Mouse (Mus musculus) E14TG2a.4 (cell line): ENCODE data around the gene Gps1.

Experiments
- CTCF ChIP-seq: conservative IDR thresholded peaks from 2 replicates; pipeline ENCODE4 v1.5.1; 2014; ENCODE audit warnings: low read length
- NANOG ChIP-seq: IDR thresholded peaks from 2 replicates; pipeline ENCODE4 v1.6.1; 2014; ENCODE audit warnings: borderline replicate concordance, low read length, mixed read lengths
- POU5F1 ChIP-seq: IDR thresholded peaks from 2 replicates; pipeline ENCODE4 v1.6.1; 2014; ENCODE audit warnings: low read length, borderline replicate concordance

- TF ChIP-seq CTCF: no peak
- no peak for TF ChIP-seq POU5F1
- no peak for TF ChIP-seq NANOG
Measured at GRCm38 (mm10) chr11:120804274-120804673, 20.2 kb downstream of the Gps1 start.
